Mouse (Mus musculus) cortical plate, adult 2 months (tissue): ENCODE measurements around the gene Thada. TPM values are rescaled to one million over a fixed set of nuclear protein-coding genes. Genes with fewer than 3 reads are reported as not detected.

Experiments
- H3K27ac ChIP-seq: fragments of 200-500 bp; 2 replicates; pipeline ENCODE4 v1.5.1; 2012; ENCODE audit warnings: low read length, control low read depth, inconsistent platforms; ENCODE audit not compliant: insufficient read depth
- H3K4me1 ChIP-seq: fragments of 200-500 bp; 2 replicates; pipeline ENCODE4 v1.6.1; 2011; ENCODE audit warnings: low read length; ENCODE audit not compliant: control insufficient read depth, insufficient read depth
- H3K4me3 ChIP-seq: fragments of 200-500 bp; 2 replicates; pipeline ENCODE4 v1.5.1; 2011; ENCODE audit warnings: mild to moderate bottlenecking, low read length, control low read depth; ENCODE audit not compliant: insufficient read depth
- CTCF ChIP-seq: fragments of 200-500 bp; IDR thresholded peaks from 2 replicates; pipeline ENCODE4 v1.5.1; 2011; ENCODE audit warnings: mild to moderate bottlenecking, control low read depth, low read length; ENCODE audit not compliant: insufficient read depth; ENCODE audit errors: extremely low read depth
- POLR2A ChIP-seq: fragments of 200-500 bp; IDR thresholded peaks from 2 replicates; pipeline ENCODE4 v1.6.1; 2011; ENCODE audit warnings: mild to moderate bottlenecking, low read length, control low read depth; ENCODE audit not compliant: insufficient read depth; ENCODE audit errors: extremely low read depth
- polyA plus RNA-seq: library from polyadenylated mRNA; depleted of rRNA; stranded (reverse); fragments of >200 nt; gene quantifications from 2 replicates; pipeline ENCODE4 v1.2.3, GENCODE M21; 2012

The Thada gene
- polyA plus RNA-seq, 1 experiment: 5.2 TPM

DNA sequence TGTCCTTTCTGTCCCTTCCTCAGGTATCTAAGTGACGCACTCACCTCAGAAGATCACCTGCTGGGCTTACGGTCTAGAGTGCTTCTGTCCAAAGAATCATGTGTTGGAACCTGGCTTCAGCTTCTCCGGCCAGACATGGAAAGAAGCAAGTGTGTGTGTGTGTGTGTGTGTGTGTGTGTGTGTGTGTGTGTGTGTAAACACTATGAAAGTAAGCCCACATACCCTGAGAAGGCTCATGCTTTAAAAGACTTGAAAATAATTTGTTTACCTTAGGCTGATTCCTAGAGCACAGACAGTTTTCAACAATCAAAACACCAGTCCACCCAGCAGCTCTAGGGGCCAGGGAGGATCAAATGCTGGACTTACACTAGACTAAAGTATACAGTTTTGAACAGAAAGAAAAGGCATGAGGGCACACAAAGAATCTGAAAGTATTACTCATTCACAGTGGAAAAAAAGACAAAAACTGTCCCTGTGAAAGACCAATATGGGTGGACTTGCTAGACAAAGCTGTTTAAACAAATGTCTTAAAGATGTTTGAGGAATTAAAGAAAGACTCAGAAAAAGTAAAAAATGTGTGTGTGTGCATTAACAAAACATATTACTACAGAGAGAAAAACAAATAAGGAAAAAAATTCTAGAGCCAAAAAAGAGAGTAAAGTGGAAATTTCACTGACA lies 112.6 kb downstream of the Thada start:
- no peak overlapping the region for H3K4me3 ChIP-seq
- TF ChIP-seq POLR2A: no peak
- no peak for TF ChIP-seq CTCF
- H3K27ac ChIP-seq: no peak overlapping the region
- peaks cover 2% of the 10 kb centered on the region; the same call in 1 of the 2 replicates for H3K4me1 ChIP-seq

DNA sequence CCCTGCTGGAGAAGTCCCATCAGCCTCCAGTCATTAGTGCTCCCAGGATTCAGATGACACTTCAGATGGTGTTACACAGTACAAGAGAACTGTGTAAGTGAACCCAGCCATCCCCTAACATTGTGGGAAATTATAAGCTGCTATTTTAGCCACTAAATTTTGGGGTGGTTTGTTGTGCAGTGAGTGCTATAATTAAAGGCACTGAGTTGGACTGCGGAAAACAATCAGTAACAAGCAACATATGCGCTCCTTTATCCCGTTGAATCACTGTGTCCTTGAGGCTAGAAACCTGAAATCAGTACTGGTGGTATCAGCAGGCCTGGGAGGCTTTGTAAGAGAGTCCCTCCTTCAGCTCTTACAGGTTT lies 113.2 kb downstream of the Thada start:
- H3K27ac ChIP-seq: no peak overlapping the region
- TF ChIP-seq POLR2A (no peak), CTCF (no peak)
- no peak overlapping the region for H3K4me3 ChIP-seq
- H3K4me1 ChIP-seq: peaks cover 2% of the 10 kb centered on the region; the same call in 1 of the 2 replicates

DNA sequence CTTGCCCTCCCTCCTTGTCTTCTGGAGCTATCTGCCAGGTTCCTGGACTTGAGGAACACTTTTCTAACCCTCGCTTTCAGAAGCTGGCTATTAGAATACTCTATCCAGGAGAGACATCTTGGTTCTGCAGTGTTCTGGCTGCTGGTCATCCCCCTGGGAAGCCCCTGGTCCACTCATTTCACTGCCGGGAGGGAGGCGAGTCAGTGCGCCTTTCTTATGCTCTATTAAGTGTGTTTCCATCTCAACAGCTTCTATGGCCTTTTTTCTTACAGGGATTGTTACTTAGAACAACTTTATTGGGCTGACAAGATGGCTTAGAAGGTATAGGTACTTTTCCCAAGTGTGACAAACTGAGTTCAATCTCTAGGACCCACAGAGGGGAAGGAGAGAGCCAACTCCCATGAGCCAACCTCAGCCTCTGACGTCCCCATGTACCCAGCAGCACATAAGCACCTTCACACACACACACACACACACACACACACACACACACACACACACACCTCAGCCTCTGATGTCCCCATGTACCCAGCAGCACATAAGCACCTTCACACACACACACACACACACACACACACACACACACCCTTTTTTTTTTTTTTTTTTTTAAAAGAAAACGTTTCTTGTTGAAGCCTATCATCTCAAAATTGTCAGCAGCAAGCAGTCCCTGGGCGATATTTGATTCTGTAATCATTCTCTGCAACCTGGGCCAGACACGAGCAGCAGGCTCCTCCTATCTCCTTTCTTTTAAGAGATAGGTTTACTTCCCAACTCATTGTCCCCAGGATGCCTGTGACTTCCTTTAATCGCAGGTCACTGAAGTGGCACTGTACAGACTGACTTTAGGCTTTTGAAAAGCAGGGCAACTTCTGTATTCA lies 113.9 kb downstream of the Thada start:
- Histone ChIP-seq H3K4me1 (peaks cover 2% of the 10 kb centered on the region; the same call in 1 of the 2 replicates), H3K27ac (no peak overlapping the region), H3K4me3 (no peak overlapping the region)
- TF ChIP-seq CTCF: no peak
- no peak for TF ChIP-seq POLR2A

DNA sequence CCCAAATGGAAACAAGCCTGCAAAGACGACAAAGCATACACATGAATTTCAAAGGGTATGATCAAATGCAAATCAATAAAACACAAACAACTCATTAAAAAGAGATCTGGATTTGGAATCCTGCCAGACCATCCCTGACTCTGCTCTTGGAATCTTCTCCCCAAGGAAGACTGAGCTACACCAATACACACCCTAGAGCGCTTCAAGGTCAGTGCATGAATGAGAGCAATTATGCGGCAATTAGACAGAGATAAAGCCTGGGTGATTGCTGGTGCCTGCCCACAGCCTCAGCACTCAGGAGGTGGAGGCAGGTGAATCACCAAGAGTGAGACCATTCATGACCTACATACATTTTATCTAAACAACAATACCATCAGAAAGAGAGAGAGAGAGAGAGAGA lies 114.7 kb downstream of the Thada start:
- Histone ChIP-seq H3K27ac (no peak overlapping the region), H3K4me3 (no peak overlapping the region), H3K4me1 (peaks cover 2% of the 10 kb centered on the region; the same call in 1 of the 2 replicates)
- TF ChIP-seq POLR2A (no peak), CTCF (no peak)

DNA sequence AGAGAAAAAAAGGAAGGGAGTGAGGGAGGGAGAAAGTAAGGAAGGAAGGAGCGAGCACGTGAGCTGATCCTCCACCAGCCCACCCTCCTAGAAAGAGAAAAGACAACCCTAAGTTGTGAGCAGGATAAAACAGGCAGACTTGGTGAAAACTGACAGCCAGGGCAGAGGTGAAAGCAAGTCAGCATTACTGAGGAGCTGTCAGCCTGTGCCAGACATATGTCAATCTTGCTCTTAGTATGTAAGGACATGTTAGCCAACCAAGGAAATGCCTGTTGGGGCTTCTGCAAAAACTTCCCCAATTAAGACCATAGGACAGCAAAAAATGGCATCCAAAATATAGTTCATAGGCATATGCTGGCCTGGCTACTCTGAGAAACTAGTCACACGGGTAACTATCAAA lies 117.1 kb downstream of the Thada start:
- H3K4me3 ChIP-seq: no peak overlapping the region
- H3K27ac ChIP-seq: no peak overlapping the region
- TF ChIP-seq CTCF (no peak), POLR2A (no peak)
- peaks cover 2% of the 10 kb centered on the region; the same call in 1 of the 2 replicates for H3K4me1 ChIP-seq

DNA sequence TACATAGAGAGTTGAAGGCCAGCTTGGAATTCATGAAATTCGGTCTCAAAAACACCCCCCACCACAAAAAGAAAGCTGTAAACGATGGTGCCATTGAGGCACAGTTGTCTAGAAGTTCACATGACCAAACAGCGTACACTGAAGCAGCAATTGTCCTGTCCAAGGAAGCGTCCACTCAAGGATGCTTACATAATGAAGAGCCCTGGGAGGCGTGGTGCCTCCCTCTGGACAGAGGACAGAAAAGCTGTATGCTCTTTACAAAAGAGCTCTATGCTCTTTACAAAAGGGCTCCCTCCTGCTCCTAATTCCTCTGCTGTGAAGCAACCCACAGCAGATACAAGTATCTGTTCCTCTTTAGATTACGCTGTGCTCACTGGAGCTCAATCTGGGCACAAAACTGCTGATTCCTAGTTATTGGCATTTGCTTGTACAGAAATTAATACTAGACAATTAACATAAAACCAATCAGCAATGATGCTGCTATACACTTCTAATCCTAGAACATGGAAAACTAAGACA lies 123.6 kb downstream of the Thada start:
- Histone ChIP-seq H3K4me1 (no peaks in the 10 kb centered on the region), H3K27ac (no peak overlapping the region), H3K4me3 (no peak overlapping the region)
- TF ChIP-seq CTCF (no peak), POLR2A (no peak)

- H3K27ac ChIP-seq: no peak overlapping the region
- H3K4me3 ChIP-seq: no peak overlapping the region
- no peaks in the 10 kb centered on the region for H3K4me1 ChIP-seq
- no peak for TF ChIP-seq POLR2A
- no peak for TF ChIP-seq CTCF
Observed at GRCm38 (mm10) chr17:84341686-84342085, 124.3 kb downstream of the Thada start.

- TF ChIP-seq CTCF: no peak
- TF ChIP-seq POLR2A: no peak
- no peaks in the 10 kb centered on the region for H3K4me1 ChIP-seq
- no peak overlapping the region for H3K27ac ChIP-seq
- no peak overlapping the region for H3K4me3 ChIP-seq
Observed at GRCm38 (mm10) chr17:84340574-84340973, 125.4 kb downstream of the Thada start.

DNA sequence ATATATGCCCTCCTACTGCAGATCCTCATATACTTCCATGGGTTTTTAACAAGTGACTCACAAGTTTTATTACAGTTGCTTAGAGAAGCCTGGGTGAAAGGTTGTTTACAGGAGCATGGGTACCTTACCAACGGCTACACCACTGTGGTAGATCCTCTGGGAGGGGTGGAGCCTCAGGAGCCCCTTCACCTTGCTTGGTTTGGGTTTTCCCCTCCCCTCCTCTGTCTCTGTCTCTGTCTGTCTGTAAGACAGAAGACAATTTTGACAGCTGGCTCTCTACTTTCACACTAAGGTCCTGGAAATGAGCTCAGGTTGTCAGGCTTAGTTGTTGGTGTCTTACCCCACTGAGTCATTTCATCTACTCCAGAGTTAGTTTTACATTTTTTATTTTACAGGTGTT lies 130.0 kb downstream of the Thada start:
- H3K4me3 ChIP-seq: no peak overlapping the region
- no peak for TF ChIP-seq POLR2A
- no peak for TF ChIP-seq CTCF
- H3K27ac ChIP-seq: no peak overlapping the region
- no peaks in the 10 kb centered on the region for H3K4me1 ChIP-seq

DNA sequence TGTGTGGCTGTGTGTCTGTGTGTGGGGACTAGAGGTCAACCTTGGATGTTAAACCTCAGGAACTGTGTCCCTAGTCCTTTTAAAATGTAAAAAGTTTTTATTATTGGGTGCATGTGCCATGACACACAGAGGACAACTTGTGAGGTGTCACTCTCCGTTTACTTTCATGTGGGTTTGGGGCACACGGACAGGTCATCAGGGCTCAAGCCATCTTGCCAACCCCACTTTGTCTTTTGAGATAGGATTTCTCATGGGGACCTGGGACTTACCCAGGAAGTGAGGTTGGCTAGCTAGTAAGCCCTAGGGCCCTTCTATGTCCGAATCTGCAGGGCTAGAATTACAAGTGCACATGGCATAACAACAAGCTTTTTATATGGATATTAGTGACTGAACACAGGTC lies 130.9 kb downstream of the Thada start:
- no peaks in the 10 kb centered on the region for H3K4me1 ChIP-seq
- no peak overlapping the region for H3K27ac ChIP-seq
- no peak for TF ChIP-seq POLR2A
- TF ChIP-seq CTCF: no peak
- H3K4me3 ChIP-seq: no peak overlapping the region
